Mouse (Mus musculus) cerebellum, postnatal 4 days (tissue): ENCODE results near the gene Nkx3-2.

Experiments
- DNase-seq, 2 experiments: peaks; one replicate each; pipeline ENCODE4 v3.0.0; 2022; ENCODE audit warnings: low spot score in 2 of 2, mixed read lengths in 1 of 2

Nkx3-2 gene

DNA sequence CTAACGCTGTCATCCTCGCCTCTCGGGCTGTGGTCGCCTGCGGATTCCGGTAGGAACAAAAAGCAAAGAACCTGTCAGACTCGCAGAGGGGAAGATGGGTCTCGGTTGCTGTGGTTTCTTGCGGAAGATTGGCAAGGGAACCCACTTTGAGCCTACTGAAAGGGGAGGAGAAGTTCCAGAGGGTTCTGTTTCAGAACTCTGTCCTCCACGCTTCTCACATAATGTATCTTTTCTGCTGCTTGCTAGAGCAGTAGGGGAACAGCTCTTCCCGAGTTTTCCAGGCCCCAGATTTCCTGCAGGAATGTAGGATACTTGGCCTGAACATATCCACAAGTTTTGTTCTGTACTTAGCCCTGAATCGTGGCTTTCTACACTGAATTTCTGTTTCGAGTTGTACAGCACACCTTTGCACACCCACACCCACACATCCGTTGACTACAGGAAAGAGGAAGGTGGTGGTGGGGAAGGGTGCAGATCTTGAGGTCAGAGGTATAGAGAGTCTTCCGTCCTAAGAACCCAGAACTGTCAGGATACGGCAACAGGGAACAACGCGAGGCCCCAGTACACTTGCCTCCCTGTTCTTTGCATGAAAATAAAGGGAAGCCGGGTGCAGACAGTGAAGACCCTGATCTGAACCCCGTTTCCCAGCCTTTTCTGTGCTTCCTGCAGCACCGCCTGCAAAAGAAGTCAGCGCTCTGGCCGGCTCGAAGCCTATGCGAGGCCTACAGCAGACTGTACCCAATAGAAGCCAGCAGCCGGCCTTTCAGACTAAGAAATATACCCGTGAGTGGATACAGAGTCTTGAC is 2.0 kb downstream of the Nkx3-2 start:
- DNase-seq: no peak

DNA sequence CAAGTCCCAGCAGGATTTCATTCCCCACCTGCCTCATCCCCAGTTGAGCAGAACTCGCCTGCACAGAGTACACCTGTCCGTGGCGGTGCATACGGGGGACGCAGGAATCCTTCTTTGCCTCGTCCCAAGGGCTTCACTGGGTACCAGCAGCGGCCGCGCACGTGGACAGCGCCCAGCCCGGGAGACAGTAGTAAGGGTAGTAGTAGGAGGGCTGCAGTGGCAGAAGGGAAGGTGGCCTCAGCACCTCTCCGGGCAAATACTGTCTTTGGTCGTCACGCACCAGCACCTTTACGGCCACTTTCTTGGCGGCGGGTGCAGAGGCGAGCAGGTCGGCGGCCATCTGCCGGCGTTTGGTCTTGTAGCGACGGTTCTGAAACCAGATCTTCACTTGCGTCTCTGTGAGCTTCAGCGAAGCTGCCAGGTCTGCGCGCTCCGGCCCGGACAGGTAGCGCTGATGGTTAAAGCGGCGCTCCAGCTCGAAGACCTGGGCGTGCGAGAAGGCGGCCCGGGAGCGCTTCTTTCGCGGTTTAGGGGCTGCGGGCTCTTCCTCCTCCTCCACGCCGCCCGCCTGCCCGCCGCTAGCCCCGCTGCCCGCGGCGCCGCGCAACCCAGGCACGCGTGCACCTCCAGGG is 2.7 kb downstream of the Nkx3-2 start:
- no peak for DNase-seq

- DNase-seq: no peak
Measured at GRCm38 (mm10) chr5:41760831-41761508, 3.3 kb downstream of the Nkx3-2 start.

GRCm38 (mm10) chr5:41760071-41760470 is 4.2 kb downstream of the Nkx3-2 start:
- no peak for DNase-seq

- DNase-seq: no peak
Measured at GRCm38 (mm10) chr5:41758671-41759639, 5.3 kb downstream of the Nkx3-2 start.

DNA sequence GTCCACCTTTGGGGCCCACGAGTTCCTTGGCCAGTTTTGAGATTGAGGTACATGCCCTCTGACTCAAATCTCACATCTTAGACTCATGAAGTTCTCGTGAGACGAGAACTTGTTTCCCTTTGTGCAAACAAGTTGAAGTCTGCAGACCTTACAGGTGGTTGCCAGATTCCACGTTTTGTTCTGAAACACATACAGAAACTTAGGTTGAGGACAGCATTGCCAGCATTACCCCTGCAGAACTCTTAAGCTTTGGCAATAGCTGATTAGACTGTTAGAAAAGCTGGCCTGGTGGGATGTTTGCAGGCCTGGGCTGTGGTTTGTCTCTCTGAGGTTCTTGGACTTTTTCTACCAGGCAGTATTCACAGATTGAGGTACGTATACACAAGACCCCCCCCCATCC is 7.0 kb downstream of the Nkx3-2 start:
- DNase-seq: no peak

DNA sequence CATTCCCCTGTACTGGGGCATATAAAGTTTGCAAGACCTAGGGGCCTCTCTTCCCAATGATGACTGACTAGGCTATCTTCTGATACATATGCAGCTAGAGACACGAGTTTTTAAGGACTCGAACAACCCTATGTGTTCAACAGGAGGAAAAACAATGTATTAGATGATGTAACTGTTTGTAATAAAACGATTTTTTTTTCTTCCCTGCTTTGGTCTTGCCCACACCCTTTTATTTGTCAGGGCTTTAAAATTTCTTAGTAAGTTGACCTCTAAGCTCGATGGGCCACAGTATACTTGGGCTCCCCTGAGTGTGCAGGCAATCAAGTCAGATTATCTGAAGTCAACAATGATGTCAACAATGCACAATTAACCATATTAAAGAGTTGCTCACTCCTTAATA is 7.9 kb downstream of the Nkx3-2 start:
- DNase-seq: no peak

DNA sequence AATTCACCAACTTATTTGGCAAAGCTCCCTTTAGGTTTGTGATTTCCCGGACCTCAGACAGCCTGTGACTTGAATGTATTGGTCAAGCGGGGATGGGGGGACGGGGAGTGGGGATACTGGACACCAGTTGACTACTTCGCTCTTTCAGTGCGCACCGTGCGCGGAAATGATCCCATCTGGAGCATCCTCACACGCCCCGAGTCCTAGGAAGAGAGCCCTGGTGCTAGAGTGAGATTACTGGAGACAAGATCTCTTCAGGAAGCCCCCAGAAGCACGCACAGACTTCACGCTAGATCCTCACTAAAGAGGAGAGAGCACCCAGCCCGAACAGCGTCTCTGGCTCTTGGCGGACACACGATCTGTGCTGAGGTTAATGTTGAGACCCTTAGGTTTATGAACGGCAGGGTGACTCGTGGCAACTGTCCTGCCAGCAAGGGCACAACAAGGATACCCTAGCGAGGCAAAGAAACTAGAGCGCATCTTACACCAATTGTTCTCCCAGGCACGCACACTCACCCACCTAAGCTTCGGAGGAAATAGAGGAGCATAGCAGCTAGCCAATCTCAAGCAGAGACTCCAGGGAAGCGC is 8.8 kb downstream of the Nkx3-2 start:
- DNase-seq: no peak

DNA sequence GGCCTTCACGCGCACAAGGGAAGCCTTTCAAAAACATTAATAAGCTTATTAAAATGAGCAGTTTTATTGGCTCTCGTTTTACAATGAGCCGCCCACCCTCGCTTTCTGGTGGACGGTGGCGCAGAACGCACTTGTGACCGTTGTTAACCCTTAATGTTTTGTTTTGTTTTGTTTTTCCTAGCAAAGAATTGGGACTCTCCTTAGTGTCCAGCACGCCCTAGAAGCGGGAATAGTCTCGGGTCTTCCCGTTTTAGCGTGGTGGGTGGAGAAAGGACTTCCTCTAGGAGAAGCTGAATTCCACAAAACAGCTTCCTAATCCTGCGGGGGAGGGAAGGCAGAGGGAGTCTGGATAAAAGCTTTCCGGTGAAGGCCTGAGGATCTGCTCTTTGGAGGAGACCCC is 9.5 kb downstream of the Nkx3-2 start:
- no peak for DNase-seq

- no peak for DNase-seq
Measured at GRCm38 (mm10) chr5:41754226-41754775, 10.0 kb downstream of the Nkx3-2 start.

- DNase-seq: no peak
Measured at GRCm38 (mm10) chr5:41752721-41753120, 11.6 kb downstream of the Nkx3-2 start.

DNA sequence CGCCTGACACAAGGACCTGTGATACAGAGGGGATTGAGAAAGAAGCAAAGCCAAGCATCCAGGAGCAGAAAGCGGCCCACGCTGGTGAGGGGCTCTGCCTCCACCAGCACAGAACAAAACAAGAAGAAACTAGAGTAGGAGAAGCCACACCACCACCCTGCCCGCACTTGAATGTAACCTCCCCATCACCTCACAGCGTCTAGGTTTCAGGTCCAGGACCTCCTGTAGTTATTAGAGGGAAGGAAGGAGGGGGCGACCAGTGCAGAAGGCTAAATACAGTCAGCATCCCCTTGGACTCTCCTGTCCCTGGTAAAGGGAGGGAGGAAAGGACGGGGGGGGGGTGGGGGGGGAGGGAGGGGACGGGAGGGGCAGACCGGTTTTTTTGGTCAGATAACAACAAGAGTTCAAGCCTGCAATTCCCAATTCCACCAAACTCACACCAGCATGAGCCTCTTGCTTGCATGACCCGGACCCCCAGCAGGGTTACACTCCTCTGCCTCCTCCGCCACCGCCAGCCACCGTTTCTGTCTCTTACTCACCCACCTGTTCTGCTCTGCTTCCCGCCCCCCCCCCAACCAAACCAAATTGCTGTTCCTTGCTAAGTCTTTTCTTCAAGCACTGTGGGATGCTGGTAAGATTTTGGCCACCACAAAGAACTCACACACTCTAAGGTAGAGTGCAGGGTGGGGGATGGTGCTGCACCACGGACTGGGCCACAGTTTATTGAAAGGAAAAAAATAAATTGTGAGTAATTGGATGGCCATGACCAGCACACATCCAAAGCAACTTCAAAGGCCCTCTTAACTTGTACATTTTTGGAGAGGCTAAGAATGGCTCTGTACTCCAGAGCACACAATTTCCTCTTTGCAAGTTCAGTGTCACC is 19.2 kb downstream of the Nkx3-2 start:
- DNase-seq: no peak

DNA sequence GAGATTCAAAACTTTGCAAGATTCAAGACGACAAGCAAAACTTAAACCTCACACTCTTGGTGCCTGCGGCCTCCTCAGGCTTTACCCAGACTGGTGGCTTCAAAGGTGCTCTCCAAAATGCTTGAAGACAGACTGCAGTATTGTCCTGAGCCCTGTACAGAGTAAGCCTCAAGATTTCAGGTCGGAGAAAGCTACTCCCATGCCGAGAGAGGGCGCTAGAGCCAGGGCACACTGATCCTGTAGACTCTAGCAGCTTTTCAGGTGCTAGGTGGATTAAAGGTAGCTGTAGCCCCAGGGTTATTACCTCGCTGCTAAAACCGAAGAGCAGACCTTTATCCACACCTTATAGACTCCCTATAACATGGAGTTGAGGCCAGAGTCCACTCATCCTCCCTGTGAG is 20.1 kb downstream of the Nkx3-2 start:
- DNase-seq: no peak

DNA sequence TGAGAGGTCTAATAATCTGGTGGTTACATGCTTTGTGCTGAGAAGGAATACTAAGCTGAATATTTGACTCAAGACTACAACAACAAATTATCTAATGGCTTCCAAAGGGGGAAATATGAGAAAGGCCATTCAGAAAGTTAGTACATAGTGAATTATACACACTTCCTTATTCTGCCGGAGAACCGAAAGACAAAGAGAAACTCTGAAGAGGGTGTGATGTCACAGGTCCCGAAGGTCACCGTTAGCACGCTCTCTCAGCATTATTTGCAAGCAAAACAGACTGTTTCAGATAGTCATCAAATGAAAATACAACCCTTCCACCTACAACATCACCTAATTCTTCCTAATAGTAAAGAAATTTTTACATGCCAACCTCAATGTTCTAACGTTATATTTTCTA is 25.5 kb downstream of the Nkx3-2 start:
- DNase-seq: no peak

DNA sequence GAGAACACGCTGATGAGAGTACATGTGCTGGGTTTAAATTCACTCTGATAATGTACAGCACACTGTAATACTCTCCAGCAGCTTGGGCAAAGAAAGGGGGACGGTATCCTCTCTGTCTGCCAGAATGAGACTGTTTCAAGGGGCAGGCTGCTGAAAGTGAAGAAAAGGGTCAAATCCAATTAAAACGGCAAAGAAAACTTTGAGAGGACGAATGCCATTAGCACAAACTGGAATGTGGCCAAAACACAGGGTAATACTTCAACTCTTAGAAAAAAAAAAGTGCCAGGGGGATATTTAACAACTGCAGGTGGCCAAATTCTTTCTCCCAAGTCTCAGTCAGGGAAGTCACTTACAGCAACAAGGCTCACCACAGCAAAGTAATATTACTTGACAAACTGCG is 27.3 kb downstream of the Nkx3-2 start:
- DNase-seq: no peak

- no peak for DNase-seq
Measured at GRCm38 (mm10) chr5:41727017-41727416, 37.3 kb downstream of the Nkx3-2 start.

GRCm38 (mm10) chr5:41725573-41725972 is 38.7 kb downstream of the Nkx3-2 start:
- DNase-seq: no peak
